Mouse (Mus musculus) olfactory bulb, adult 2 months (tissue): ENCODE data around the gene Tox2.

ENCODE experiments used
- CTCF ChIP-seq: fragments of 200-500 bp; IDR thresholded peaks from 2 replicates; pipeline ENCODE4 v1.5.1; 2012; ENCODE audit warnings: low read depth, mild to moderate bottlenecking, low read length, moderate library complexity; ENCODE audit not compliant: insufficient read depth
- POLR2A ChIP-seq: fragments of 200-500 bp; IDR thresholded peaks from 2 replicates; pipeline ENCODE4 v1.6.1; 2012; ENCODE audit warnings: mild to moderate bottlenecking, low read depth, low read length, moderate library complexity; ENCODE audit not compliant: insufficient read depth

GRCm38 (mm10) chr2:163209139-163209538 lies 6.2 kb downstream of the Tox2 start:
- TF ChIP-seq CTCF (no peak), POLR2A (no peak)
